Mouse (Mus musculus) liver, embryonic 11.5 days (tissue): ENCODE measurements around the gene Gabbr2. TPM values are rescaled to one million over a fixed set of nuclear protein-coding genes. Genes with fewer than 3 reads are reported as not detected.

Source experiments
- ATAC-seq: fragments of 200-750 bp; cut with Nextera tagmentation; replicated peaks from 2 replicates; pipeline ENCODE4 v1.8.0; 2017; ENCODE audit warnings: moderate number of reproducible peaks, mild to moderate bottlenecking, moderate TSS enrichment, moderate library complexity; ENCODE audit not compliant: low FRiP score
- DNase-seq: peaks from one replicate; pipeline ENCODE4 v3.0.0-alpha.2; 2017; ENCODE audit warnings: low spot score
- H3K27ac ChIP-seq: fragments of 300-500 bp; sonication (generic); 2 replicates; pipeline ENCODE4 v1.5.1; 2014; ENCODE audit warnings: mild to moderate bottlenecking, low read depth, low read length, control low read depth
- H3K27me3 ChIP-seq: fragments of 300-500 bp; sonication (generic); replicated peaks from 2 replicates; pipeline ENCODE4 v1.6.1; 2014; ENCODE audit warnings: low read length, mixed read lengths; ENCODE audit not compliant: control insufficient read depth, insufficient read depth
- H3K36me3 ChIP-seq: fragments of 300-500 bp; sonication (generic); 2 replicates; pipeline ENCODE4 v1.6.1; 2014; ENCODE audit warnings: mild to moderate bottlenecking, low read length, moderate library complexity, mixed read lengths; ENCODE audit not compliant: control insufficient read depth, insufficient read depth
- H3K4me1 ChIP-seq: fragments of 300-500 bp; sonication (generic); replicated peaks from 2 replicates; pipeline ENCODE4 v1.6.1; 2014; ENCODE audit warnings: low read length, mixed read lengths; ENCODE audit not compliant: control insufficient read depth, insufficient read depth
- H3K4me2 ChIP-seq: fragments of 300-500 bp; sonication (generic); 2 replicates; pipeline ENCODE4 v1.6.1; 2014; ENCODE audit warnings: mild to moderate bottlenecking, control low read depth, moderate library complexity
- H3K4me3 ChIP-seq: fragments of 300-500 bp; sonication (generic); 2 replicates; pipeline ENCODE4 v1.5.1; 2014; ENCODE audit warnings: low read depth, low read length, control low read depth
- H3K9ac ChIP-seq: fragments of 300-500 bp; sonication (generic); 2 replicates; pipeline ENCODE4 v1.6.1; 2014; ENCODE audit warnings: low read depth, low read length, control low read depth
- H3K9me3 ChIP-seq: fragments of 300-500 bp; sonication (generic); 2 replicates; pipeline ENCODE4 v1.6.1; 2016; ENCODE audit warnings: low read length, inconsistent platforms, mixed read lengths; ENCODE audit not compliant: control insufficient read depth
- WGBS: fragments of 180-500 bp; shearing (Covaris S2); extraction: QIAGEN DNeasy Blood & Tissue Kit; methylation state at CpG from one replicate; pipeline ENCODE4 v1.1.7; 2014; 5-methylcytosine and 5-hydroxymethylcytosine counted together
- polyA plus RNA-seq: library from polyadenylated mRNA; unstranded; fragments of >200 nt; fragmentation: Nextera tagmentation; extraction: Ambion mirVana; gene quantifications from 2 replicates; pipeline ENCODE4 v1.2.1, GENCODE M21; 2014

Gabbr2 gene
- polyA plus RNA-seq, 1 experiment from 2014 or later = 0.19 TPM

- Histone ChIP-seq H3K9me3 (no peaks in the 10 kb centered on the region), H3K4me3 (no peak overlapping the region), H3K27me3 (no peaks in the 10 kb centered on the region), H3K36me3 (no peaks in the 10 kb centered on the region), H3K27ac (no peak overlapping the region), H3K4me2 (no peak overlapping the region), H3K9ac (no peak overlapping the region), H3K4me1 (no peaks in the 10 kb centered on the region)
- no peak for DNase-seq
- 88% methylated on average over 7 of the region's 7 CpGs for WGBS
- no peak for ATAC-seq
These were observed 149.1 kb downstream of the Gabbr2 start for GRCm38 (mm10) chr4:46842596-46842995.

GRCm38 (mm10) chr4:46840146-46840545 is 151.5 kb downstream of the Gabbr2 start:
- H3K27ac ChIP-seq = no peak overlapping the region
- peaks cover 4% of the 10 kb centered on the region; the same call in 1 of the 2 replicates for H3K4me1 ChIP-seq
- no peak overlapping the region for H3K4me2 ChIP-seq
- no peaks in the 10 kb centered on the region for H3K9me3 ChIP-seq
- no peak overlapping the region for H3K4me3 ChIP-seq
- H3K27me3 ChIP-seq = no peaks in the 10 kb centered on the region
- 70% methylated on average over 6 of the region's 6 CpGs for WGBS
- DNase-seq (no peak), ATAC-seq (no peak)
- no peak overlapping the region for H3K9ac ChIP-seq
- H3K36me3 ChIP-seq = no peaks in the 10 kb centered on the region

DNA sequence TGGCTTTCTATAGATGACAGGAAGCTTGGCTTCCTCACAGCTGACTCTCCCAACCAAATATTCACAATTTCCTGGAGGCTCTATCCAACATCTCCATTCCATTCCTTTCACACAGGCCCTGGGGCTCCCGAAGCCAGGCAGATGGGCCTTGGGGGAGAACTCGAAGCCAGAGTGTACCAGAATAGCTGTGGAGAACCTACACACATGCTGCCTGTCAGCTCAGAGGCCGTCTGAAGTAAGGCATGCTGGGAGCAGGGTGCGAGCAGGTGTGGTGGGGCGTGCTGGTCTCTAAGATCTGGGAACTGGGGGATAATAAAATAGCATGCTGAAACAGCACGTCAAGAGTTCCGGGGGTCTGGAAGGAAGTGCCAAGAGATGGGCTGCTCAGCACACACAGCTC is 154.3 kb downstream of the Gabbr2 start:
- H3K9ac ChIP-seq = no peak overlapping the region
- H3K36me3 ChIP-seq = no peaks in the 10 kb centered on the region
- no peak overlapping the region for H3K27ac ChIP-seq
- WGBS = 81% methylated on average over 7 of the region's 7 CpGs
- DNase-seq (no peak), ATAC-seq (no peak)
- H3K4me3 ChIP-seq = no peak overlapping the region
- no peaks in the 10 kb centered on the region for H3K9me3 ChIP-seq
- no peaks in the 10 kb centered on the region for H3K27me3 ChIP-seq
- no peak overlapping the region for H3K4me2 ChIP-seq
- peaks cover 4% of the 10 kb centered on the region; the same call in 1 of the 2 replicates for H3K4me1 ChIP-seq

GRCm38 (mm10) chr4:46836065-46836464 is 155.6 kb downstream of the Gabbr2 start:
- Histone ChIP-seq H3K4me2 (no peak overlapping the region), H3K9ac (no peak overlapping the region), H3K27me3 (no peaks in the 10 kb centered on the region), H3K4me1 (peaks cover 4% of the 10 kb centered on the region; the same call in 1 of the 2 replicates), H3K36me3 (no peaks in the 10 kb centered on the region), H3K27ac (no peak overlapping the region), H3K9me3 (no peaks in the 10 kb centered on the region), H3K4me3 (no peak overlapping the region)
- DNase-seq (no peak), ATAC-seq (peak; percentile 72)
- WGBS = 50% methylated on average over 18 of the region's 18 CpGs

DNA sequence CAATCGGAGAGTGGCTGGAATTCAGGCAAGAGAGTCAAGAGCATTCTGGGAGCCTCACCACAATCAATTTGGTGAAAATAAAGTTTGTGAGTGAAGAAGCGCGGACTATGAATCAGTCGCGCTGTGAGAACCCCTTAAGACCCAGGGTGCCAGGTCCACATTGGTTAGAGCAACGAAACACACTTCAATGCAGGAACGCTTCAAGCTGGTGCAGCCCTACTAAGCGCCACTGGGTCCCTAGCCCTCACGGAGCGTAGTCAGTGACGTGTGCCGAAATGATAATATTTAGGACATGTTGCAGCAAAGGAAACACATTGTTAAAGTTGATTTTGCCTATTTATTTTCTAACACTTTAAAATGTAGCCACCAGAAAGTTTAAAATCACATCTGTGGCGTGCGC is 156.6 kb downstream of the Gabbr2 start:
- WGBS = 94% methylated on average over 14 of the region's 14 CpGs
- Histone ChIP-seq H3K9ac (no peak overlapping the region), H3K36me3 (no peaks in the 10 kb centered on the region), H3K27me3 (no peaks in the 10 kb centered on the region), H3K4me1 (peaks cover 4% of the 10 kb centered on the region; the same call in 1 of the 2 replicates), H3K4me3 (no peak overlapping the region), H3K27ac (no peak overlapping the region), H3K9me3 (no peaks in the 10 kb centered on the region), H3K4me2 (no peak overlapping the region)
- DNase-seq = no peak
- no peak for ATAC-seq

GRCm38 (mm10) chr4:46832834-46833544 is 158.7 kb downstream of the Gabbr2 start:
- no peaks in the 10 kb centered on the region for H3K27me3 ChIP-seq
- ATAC-seq (peak; percentile 70), DNase-seq (no peak)
- 39% methylated on average over 12 of the region's 12 CpGs for WGBS
- H3K36me3 ChIP-seq = no peaks in the 10 kb centered on the region
- H3K9ac ChIP-seq = no peak overlapping the region
- H3K4me3 ChIP-seq = no peak overlapping the region
- peaks cover 4% of the 10 kb centered on the region; the same call in 1 of the 2 replicates for H3K4me1 ChIP-seq
- no peak overlapping the region for H3K4me2 ChIP-seq
- H3K27ac ChIP-seq = no peak overlapping the region
- H3K9me3 ChIP-seq = no peaks in the 10 kb centered on the region

DNA sequence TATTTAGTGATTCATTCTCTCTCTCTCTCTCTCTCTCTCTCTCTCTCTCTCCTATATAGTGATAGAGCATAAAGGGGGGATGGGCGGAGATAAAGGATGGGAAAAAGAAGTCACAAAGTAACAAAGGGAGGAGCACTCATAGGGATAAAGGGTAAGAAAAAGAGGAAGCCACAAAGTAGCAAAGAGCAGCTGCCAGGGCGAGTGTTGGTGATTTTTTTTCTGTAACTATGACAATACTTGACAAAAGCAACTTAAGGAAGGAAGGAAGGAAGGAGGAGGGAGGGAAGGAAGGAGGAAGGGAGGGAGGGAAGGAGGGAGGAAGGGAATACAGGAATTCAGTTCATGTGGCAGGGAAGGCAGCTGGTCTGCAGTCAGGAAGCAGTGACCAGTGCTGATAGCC is 162.0 kb downstream of the Gabbr2 start:
- Histone ChIP-seq H3K36me3 (no peaks in the 10 kb centered on the region), H3K27me3 (no peaks in the 10 kb centered on the region), H3K9ac (no peak overlapping the region), H3K4me1 (no peaks in the 10 kb centered on the region), H3K9me3 (no peaks in the 10 kb centered on the region), H3K4me2 (no peak overlapping the region), H3K27ac (no peak overlapping the region), H3K4me3 (no peak overlapping the region)
- 40% methylated on average over 2 of the region's 2 CpGs for WGBS
- DNase-seq (no peak), ATAC-seq (no peak)

- Histone ChIP-seq H3K36me3 (no peaks in the 10 kb centered on the region), H3K27ac (no peak overlapping the region), H3K9me3 (no peaks in the 10 kb centered on the region), H3K4me2 (no peak overlapping the region), H3K4me1 (no peaks in the 10 kb centered on the region), H3K27me3 (no peaks in the 10 kb centered on the region), H3K4me3 (no peak overlapping the region), H3K9ac (no peak overlapping the region)
- no peak for DNase-seq
- ATAC-seq = no peak
- WGBS = 76% methylated on average over 5 of the region's 5 CpGs
These were observed 163.5 kb downstream of the Gabbr2 start for GRCm38 (mm10) chr4:46828141-46828571.

DNA sequence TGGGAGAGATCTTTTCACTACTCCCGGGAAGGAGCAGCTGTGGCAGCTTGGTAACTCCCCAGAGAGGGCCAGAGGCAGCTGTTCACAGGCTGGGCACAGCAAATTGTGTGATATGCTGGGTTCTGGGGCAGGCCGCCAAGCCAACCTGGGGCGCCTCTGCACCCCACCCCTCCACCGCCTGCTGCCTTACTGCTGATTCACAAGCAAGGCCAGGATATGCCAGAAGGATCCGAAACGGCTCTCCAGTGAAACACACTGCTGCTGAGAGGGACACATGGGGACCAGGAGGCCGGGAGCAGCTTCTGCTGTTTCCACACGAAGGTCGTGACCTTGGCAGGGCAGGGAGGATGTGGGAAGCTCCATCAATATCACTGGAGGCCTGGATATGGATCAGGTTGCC is 164.2 kb downstream of the Gabbr2 start:
- H3K27me3 ChIP-seq = no peaks in the 10 kb centered on the region
- no peak overlapping the region for H3K9ac ChIP-seq
- 64% methylated on average over 9 of the region's 9 CpGs for WGBS
- H3K36me3 ChIP-seq = no peaks in the 10 kb centered on the region
- H3K4me2 ChIP-seq = no peak overlapping the region
- no peaks in the 10 kb centered on the region for H3K4me1 ChIP-seq
- no peaks in the 10 kb centered on the region for H3K9me3 ChIP-seq
- no peak overlapping the region for H3K27ac ChIP-seq
- no peak overlapping the region for H3K4me3 ChIP-seq
- no peak for DNase-seq
- ATAC-seq = no peak
